Mouse (Mus musculus): ENCODE measurements around the gene Nutm1.
A peak's percentile ranks its signal among the peaks of the same experiment; 100 is the strongest.
"Not testable (repeated sequence)": the region's sequence is repeated elsewhere in the genome, so short reads cannot be mapped to it uniquely, and the experiment has no call there.

Nutm1 gene

DNA sequence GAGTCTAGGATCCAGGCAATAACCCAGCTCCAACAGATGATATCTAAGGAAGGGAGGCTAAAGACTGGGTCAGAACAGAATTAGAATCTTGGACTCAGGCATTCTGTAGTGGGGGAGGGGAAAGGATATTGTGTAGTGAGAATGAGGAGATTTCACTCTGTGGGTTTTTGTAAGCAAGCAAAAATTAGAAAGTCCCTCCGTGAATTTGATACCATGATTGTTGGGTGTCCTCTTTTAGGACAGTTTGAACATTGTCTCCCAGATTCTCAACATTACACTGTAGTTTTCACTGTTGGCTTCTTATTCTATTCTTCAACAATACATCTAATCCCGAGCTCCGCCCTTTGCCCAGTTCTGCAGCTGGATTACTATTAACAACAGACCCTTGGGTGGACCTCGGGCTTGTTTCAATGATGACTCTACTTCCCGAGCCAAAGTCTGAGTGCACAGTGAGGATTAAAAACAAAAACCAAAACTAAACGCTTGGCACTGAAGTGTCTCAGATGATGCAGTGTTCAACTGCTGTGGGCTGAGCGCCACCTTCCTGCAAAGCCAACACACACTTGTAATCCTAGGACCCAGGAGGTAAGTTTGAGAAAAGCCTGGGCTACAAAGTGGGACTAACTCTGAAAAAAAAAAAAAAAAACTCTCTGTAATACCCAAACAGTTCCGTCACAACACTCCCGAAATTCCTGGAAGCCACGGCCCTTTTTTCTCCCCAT is at the start of gene Nutm1:
Gene Nutm1, minus strand, starts transcription at position 51 of the 722 bp plus-strand sequence.
- DNase-seq = no peak

DNA sequence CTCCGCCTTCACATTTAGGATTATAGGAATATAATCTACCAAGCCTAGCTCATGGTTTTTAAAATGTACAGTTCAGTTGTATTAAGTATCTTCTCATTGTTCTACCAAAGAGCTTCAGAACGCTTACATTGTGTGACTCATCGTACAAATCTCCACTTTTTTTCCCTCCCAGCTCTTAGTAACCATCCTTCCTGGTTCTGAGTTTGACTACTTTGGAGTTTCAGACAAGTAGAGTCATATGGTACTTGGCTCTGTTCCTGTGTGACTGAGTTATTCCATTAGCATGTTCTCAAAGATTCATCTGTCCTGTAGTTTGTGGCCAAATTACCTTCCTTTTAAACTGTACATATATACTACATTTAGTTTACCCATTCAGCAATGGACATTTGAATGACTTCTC is 49.6 kb upstream of the Nutm1 start:
- DNase-seq = no peak

DNA sequence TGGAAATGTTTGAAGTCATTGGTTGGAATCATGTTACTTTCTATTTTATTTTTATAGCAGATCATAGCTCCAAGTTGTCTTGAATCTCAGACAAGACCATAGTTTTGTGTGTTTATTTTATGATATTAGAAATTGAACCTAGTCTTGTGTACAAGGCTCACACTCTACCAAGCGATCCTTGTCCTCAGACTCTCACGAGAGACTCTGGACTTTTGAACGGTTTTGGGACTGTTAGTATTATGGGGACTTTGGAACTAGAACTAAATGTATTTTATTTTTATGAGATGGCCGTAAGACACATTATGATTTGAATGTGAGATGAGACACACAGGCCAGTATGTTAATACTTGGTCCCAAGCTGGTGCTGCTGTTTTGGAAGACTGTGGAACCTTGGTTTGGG is 39.1 kb upstream of the Nutm1 start:
- no peak for DNase-seq

DNA sequence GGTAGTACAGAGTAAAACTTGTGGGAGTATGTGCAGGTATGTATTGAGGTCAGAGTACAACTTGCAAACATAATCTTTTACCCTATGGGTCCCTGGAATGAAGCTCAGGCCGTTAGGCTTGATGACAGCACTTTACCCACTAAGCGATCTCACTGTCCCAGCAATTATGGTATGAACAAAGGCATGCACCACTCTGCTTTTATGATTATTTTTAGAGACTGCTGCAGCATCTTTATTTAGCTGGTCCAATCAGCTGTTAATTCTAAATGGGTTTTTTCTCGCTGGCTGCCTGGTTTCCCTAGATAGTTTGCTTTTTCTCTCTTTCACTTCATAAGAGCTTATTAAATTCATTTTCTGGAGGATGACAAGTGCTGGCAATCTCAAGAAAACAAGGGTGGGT is 37.1 kb upstream of the Nutm1 start:
- DNase-seq = no peak

DNA sequence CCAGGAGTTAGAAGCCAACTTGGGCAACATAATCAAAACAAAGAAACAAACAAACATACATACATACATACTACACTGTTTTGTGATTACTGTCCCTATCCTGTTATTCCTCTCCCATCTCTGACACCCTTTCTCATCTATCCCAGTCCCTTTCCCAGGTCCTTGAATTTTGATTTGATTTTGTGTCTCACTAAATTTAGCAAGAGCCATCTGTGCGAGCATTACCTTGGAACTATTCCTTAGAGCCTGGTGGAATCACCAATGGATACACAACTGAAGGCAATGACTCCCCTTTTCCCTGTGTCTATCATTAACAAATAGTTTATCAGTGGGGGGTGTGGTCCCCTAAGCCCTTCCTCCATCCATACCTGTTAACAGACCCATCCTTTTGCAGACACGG is 33.7 kb upstream of the Nutm1 start:
- DNase-seq = no peak

DNA sequence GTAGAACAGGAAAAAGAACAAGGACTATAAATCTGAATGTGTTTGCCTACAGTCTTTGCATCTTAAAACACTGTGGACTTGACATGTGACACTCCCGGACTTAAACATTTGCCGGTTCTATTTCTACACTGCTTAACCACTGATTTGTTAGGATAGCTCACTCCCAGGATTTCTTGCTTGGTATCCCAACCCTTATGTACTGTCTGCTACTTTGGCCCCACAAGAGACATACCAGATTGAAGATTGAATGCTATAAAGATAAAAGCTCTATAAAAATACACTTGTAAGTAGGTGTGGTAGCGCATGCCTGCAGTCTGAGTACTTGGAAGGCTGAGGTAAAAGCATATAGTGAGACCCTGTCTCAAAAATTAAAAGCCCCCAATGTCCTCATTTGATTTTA is 30.4 kb upstream of the Nutm1 start:
- no peak for DNase-seq

DNA sequence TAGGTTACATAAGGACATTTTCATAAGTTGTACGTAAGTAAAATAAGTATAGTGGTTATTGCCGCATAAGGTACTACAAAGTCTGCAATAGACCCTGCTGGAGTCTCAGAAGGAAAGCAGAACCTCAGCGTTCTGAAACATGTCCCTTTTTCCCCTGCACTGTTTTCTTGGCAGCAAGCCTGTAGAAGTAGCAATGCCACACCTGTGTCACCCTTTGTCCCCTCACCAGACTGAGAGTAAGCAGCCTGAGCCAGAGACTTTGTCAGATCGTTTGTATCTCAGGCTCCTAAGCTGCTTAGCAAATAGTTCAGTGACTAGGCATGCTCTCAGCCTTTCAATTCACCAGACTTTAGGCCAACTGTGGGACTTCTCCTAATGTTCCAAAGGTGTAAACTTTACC is 28.0 kb upstream of the Nutm1 start:
- no peak for DNase-seq

DNA sequence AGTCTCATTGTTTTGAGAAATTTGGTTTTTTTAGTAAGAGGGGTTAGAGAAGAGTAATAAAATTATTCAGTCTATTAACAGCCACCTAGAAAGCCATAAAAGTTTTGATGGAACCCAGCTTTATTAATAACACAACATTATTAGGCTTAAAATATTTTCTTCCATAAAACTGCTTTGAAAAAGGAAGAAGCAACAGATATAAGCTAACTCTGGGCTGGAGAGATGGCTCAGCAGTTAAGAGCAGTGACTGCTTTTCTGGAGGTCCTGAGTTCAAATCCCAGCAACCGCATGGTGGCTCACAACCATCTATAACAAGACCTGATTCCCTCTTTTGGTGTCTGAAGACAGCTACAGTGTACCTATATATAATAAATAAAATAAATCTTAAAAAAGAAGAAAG is 27.0 kb upstream of the Nutm1 start:
- not testable (repeated sequence) for DNase-seq

DNA sequence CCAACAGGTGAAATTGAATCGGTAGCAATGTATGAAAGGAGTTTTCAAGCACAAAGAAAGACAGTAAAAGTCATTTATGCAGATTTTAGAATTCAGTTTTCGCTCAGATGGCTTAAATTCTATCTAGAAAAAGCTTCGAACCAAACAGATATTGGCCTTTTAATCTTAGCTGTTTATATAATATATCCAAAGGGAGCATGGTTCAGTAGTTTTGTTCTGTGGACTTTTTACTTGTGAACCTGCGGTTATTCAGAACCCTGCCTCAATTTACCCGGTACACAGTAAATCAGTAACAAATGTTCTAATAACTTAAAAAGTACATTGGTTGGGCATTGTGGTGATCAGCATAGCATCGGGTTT is 25.9 kb upstream of the Nutm1 start:
- no peak for DNase-seq

DNA sequence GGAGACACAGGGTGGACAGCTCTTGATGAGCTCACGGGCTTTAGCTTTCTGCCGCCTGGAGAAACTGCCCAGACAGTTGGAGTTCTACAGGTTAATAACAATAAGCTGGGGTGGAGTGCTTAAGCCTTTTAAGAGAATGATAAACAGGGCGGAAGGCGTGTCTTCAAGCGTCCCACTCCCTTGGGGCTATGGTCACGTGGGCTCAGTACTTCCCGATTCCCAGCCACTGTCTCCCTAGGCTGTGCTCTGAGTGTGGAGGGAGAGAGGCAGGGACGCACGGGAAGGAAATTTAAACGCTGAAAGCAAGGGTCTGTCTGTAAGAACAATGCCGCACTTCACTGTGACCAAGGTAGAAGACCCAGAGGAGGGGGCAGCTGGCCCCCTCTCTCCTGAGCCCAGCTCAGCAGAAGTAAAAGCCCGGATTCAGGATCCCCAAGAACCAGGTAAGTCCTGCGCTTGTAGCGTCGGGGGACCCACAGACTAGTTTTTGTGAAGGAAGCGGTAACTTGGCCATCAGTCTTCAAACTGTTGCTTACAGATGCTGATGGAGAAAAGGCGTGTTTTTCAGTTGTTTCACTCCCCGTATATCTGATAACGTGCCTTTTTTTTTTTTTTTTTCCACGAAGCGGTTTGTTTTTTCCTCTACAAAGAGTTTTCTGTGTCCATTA is 25.4 kb upstream of the Nutm1 start:
- DNase-seq = peak; percentile 84

DNA sequence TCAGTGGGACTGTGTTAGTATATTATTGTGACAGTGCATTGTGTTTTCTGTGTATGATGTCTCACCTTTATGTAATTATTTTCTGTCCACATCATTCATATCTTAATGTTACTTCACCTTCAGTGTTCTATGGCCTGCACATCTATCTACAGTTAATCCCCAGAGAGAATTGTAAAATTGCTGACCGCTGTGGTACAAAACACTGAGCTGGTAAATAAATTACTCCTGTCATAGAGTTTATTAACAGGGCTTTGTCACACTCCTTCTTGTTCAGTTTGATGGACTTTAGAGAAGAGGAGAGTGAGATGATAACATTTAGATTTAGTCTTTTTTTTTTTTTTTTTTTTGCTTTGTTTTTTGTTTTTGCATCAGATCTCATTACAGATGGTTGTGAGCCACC is 23.8 kb upstream of the Nutm1 start:
- DNase-seq = no peak

DNA sequence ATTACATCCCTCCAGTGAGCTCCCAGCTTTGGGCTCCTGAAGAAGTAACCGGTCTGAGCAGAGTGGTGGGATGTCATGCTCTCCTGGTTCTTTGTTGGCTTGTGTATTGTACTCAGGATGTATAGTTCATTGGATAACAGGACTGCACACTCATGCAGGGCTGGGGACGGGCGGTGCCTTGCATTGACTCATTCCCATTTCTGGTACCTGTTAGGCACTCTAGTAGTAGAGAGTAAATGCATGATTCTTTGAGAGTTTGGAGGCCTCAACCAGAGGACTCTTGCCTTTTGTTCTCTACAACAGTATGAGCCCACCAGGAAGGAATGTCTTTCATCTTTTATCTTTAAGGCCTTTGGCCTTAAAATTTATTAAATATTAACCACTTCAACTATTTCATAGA is 17.8 kb upstream of the Nutm1 start:
- DNase-seq = no peak

DNA sequence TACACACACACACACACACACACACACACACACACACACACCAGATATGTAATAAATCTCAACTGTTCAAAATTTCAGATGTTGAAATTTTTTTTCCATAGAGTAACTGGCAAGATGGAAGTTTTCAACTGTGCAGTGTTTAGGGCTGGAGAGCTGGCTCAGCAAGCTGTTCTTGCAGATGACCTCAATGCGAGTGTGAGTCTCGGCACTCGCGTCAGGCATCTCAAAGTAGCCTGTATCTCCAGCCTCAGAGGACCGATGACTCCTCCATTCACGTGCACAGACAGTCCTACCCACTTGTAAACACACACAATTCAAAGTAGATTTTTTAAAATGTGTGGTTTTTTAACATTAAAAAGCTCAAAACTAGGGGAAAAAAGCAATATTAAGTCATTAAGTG is 14.4 kb upstream of the Nutm1 start:
- no peak for DNase-seq

DNA sequence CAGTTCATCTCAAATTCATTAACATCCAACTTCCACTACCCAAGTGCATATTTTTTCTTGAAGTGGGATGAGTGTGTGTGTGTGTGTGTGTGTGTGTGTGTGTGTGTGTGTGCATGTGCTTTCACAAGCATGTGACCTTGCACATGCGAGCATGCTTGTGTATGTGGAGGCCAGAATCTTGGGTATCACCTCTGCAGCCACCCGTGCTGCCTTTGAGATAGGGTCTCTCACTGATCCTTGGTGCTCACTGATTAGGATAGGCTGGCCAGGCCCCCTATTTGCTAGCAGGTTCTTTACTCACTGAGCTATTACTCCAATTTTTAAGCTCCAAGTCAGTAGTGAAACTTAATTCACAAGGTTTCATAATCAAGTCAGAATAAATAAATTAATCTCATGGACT is 13.8 kb upstream of the Nutm1 start:
- DNase-seq = no peak

DNA sequence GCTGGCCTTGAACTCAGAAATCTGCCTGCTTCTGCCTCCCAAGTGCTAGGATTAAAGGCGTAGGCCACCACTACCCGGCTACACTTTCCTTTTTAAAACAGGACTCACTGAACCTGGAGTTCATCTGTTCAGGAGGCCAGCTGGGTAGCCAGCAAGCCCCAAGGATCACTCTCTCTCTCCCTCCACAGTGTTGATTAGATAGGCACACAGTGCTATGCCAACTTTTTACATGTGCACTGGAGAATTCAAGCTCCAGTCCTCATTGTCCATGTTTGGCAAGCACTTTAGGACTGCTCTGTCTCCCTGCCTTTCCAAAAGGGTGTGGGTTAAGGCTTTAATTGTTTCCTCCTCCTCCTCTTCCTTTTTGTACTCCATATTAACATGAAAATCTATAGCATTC is 10.9 kb upstream of the Nutm1 start:
- no peak for DNase-seq

DNA sequence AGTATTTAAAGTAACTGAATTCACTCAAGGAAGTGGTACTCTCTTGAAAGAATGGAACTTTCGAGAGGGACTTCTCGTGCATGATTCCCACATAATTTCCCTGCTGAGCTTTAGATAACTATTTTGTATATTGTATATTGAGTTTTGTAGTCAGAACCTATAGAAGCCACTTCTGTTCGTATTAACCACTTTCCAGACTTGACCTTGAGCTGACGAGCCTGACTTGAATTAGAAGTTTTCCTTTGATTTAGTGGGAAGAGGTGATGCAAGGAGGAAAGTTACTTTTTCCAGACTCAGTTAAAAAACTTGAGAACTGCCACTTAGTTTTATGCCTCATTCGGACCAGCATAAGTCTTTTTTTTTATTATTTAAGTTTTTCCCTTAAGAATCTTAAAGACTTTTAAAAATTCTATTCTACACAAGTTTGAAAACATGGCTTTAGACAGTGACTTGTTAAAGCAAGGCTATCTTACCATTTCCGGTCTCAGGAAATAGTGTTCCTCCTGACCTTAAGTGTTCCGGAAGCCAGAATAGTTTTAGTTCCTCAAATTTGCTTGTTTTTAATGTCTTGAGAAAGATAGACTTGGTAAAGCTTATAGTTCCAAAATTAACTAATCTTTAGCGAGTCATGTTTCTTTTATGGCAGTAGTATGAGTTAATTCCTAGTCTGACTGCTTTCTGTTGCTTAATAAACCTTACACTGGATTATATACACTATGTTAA is 8.6 kb upstream of the Nutm1 start:
- no peak for DNase-seq

DNA sequence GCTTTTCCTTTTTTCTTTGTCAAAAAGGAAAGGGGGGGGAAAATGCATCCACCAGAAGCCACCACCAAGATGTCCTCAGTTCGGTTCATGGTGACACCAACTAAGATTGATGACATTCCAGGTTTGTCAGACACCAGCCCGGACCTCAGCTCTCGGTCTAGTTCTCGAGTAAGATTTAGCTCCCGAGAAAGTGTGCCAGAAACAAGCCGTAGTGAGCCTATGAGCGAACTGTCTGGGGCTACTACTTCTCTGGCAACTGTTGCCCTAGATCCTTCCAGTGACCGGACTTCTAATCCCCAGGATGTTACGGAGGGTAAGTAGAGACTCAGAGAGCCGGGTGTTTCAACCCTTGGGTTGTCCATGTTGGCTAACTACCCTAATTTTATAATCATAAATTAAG is 7.7 kb upstream of the Nutm1 start:
- peak; percentile 17 for DNase-seq

DNA sequence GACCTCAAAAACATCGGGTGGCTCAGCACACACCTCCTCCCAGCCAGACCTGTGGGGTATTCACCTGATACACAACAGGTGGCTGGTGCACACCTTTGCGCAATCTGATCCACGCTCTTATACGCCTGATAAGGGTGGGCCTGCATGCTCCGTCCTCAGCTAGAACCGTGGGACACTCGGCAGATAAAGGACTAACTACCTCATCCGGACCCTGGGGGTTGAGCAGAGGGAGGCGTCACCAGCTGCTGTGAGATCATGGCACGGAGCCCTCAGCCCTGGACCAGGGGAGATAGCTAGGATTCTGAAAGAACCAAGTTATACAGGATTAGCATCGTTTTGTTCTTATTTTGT is 7.1 kb upstream of the Nutm1 start, which contains the start of gene Gm21985:
Gene Gm21985, plus strand, starts transcription at position 73 of the 351 bp plus-strand sequence.
- DNase-seq = peak; percentile 67

DNA sequence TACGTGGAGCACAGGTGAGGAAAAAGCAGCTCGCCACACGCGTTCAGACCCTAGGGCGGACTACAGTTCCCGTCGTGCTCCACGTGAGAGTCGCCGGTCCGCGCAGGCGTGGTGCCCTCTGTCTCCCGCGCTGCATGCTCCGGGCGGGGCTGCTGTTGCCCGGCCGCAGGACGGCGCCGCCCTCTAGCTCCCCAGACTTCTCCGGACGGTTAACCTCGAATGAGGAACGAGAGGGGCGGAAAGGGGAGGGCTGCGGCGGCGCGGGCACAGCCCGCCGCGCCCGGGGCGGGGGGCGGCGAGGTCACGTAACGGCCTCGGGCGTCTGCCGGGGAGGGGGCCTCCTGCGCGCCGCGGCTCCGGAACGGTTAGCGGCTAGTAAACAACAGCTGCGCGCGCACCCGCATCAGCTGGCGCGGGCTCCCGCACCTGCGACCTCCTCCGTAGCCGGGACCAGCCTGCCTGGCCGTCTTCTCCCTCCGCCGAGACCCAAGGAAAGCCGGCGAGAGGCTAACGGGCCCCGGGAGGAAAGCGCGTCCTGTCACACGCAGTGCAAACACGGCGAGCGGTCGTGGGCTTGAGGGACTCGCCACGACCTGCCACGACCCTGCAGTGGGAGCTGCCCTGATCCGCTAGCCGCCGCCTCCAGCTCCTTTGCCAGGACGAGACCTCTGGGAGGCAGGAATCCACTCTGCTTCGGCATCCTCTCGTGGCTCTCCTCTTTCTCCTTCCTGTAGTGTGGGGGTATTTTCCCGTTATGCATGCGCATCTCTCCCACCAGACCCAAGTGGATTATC is 6.6 kb upstream of the Nutm1 start, which contains the start of gene Slc12a6:
Gene Slc12a6, plus strand, starts transcription at position 378 of the 794 bp plus-strand sequence.
- peak; percentile 96 for DNase-seq

DNA sequence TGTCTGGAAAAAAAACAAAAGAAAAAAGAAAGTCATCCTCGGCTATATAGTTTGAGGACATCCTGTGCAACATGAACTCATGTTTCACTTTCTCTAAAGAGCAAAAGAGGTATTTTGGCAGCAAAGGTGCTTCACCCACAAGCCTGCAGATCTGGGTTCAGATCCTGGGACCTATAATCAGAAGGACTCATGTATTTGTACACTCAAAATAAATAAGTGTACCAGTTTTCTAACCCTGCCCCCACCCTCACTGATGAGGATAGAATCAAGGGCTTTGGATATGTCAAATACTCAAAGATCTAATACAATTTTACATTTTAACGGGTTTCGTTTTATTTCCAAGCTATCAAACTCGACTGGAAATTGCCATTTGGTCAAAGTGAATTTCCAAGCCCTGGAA is 5.3 kb upstream of the Nutm1 start:
- DNase-seq = no peak

DNA sequence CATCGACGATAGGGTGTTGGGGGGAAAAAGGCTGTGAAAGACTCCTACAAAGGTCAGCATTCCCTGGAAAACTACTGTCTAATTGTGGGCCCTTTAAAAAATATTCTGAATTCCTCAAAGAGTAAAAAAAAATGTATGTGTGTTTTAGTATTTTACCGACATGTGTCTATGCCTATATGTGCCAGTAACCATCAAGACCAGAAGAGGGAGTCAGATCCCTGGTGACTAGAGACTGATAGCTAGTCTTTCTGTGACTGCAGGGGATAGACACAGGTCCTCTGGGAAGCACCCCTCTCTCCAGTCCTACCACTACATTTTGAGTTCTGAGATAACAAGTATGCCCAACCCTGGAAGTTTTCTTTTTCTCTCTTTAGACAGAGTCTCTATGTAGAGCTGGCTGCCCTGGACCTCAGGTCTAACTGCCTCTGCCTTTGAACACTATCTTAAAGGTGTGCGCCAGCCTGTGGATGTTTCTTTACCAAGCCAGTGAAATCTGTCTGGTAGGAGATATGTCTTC is 3.7 kb upstream of the Nutm1 start:
- DNase-seq = no peak

DNA sequence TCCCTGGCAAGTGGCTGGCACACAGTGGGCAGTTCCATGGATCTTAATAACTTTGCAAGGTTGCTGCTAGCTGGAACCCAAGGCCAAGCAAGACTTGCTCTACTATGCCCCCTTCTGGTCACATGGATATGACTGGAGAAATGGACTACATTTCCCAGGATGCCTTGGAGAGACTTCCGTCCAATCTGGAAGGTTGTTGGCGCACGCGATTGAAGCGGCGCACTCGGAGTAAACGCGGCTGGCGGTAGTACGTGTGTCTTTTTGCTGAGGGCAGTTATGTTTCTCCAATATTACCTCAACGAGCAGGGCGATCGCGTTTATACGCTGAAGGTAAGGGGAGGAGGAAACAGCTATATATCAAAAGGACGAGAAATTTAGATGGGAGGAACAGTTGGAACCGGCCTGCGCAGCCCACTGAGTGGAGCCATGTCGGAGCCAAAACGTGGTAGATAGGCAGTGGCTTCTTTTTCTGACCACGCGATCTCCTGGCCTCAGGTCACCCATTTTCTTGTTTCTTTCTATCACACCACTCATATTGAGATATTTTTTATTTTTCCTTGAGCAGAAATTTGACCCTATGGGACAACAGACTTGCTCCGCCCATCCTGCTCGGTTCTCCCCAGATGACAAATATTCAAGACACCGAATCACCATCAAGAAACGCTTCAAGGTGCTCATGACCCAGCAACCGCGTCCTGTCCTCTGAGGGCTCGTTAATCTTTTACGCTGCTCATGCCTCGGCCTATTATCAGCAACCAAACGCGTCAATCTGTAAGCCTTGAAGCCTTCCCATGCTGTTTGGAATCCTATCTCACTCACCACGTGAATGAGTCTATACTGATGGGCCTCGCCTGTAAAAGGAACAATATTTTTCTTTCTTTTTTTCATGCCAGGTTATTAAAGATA is 2.9 kb upstream of the Nutm1 start, which contains the start of gene Nop10:
Gene Nop10, plus strand, starts transcription at position 179 of the 906 bp plus-strand sequence.
- DNase-seq = peak; percentile 88

All from kidney, postnatal 14 days (tissue).